Mouse (Mus musculus) small intestine, adult 2 months (tissue): ENCODE data around the gene Golph3. TPM values are rescaled to one million over a fixed set of nuclear protein-coding genes. Genes with fewer than 3 reads are reported as not detected.

Experiments
- H3K27ac ChIP-seq: fragments of 200-500 bp; 2 replicates; pipeline ENCODE4 v1.5.1; 2012; ENCODE audit warnings: low read depth, low read length, control low read depth, inconsistent platforms; ENCODE audit not compliant: insufficient read depth
- H3K27me3 ChIP-seq: fragments of 200-500 bp; 2 replicates; pipeline ENCODE4 v1.6.1; 2012; ENCODE audit warnings: mild to moderate bottlenecking, moderate library complexity, low read length, inconsistent platforms; ENCODE audit not compliant: control insufficient read depth, insufficient read depth
- H3K36me3 ChIP-seq: fragments of 200-500 bp; 2 replicates; pipeline ENCODE4 v1.6.1; 2012; ENCODE audit warnings: mild to moderate bottlenecking, low read length, control low read depth, inconsistent platforms; ENCODE audit not compliant: control insufficient read depth, insufficient read depth
- H3K4me1 ChIP-seq: fragments of 200-500 bp; 2 replicates; pipeline ENCODE4 v1.6.1; 2012; ENCODE audit warnings: low read length, inconsistent platforms, mixed read lengths; ENCODE audit not compliant: control insufficient read depth, insufficient read depth, insufficient read length
- H3K4me3 ChIP-seq: fragments of 200-500 bp; 2 replicates; pipeline ENCODE4 v1.5.1; 2012; ENCODE audit warnings: low read depth, mild to moderate bottlenecking, control low read depth, inconsistent platforms, low read length, moderate library complexity
- CTCF ChIP-seq: fragments of 200-500 bp; IDR thresholded peaks from 2 replicates; pipeline ENCODE4 v1.5.1; 2012; ENCODE audit warnings: low read depth, mild to moderate bottlenecking, control low read depth, inconsistent platforms, low read length, moderate library complexity, mixed read lengths; ENCODE audit not compliant: insufficient replicate concordance, insufficient read length; ENCODE audit errors: extremely low read depth
- POLR2A ChIP-seq: fragments of 200-500 bp; IDR thresholded peaks from 2 replicates; pipeline ENCODE4 v1.6.1; 2012; ENCODE audit warnings: low read depth, mild to moderate bottlenecking, control low read depth, inconsistent platforms, low read length, moderate library complexity
- WGBS: fragments of 180-500 bp; shearing (Covaris S2); methylation state at CpG from one replicate; pipeline ENCODE4 v1.1.7; 2018; 5-methylcytosine and 5-hydroxymethylcytosine counted together
- polyA plus RNA-seq: library from polyadenylated mRNA; depleted of rRNA; stranded (reverse); fragments of >200 nt; gene quantifications from 2 replicates; pipeline ENCODE4 v1.2.3, GENCODE M21; 2012

Gene Golph3
- polyA plus RNA-seq, 1 experiment = 103 TPM

DNA sequence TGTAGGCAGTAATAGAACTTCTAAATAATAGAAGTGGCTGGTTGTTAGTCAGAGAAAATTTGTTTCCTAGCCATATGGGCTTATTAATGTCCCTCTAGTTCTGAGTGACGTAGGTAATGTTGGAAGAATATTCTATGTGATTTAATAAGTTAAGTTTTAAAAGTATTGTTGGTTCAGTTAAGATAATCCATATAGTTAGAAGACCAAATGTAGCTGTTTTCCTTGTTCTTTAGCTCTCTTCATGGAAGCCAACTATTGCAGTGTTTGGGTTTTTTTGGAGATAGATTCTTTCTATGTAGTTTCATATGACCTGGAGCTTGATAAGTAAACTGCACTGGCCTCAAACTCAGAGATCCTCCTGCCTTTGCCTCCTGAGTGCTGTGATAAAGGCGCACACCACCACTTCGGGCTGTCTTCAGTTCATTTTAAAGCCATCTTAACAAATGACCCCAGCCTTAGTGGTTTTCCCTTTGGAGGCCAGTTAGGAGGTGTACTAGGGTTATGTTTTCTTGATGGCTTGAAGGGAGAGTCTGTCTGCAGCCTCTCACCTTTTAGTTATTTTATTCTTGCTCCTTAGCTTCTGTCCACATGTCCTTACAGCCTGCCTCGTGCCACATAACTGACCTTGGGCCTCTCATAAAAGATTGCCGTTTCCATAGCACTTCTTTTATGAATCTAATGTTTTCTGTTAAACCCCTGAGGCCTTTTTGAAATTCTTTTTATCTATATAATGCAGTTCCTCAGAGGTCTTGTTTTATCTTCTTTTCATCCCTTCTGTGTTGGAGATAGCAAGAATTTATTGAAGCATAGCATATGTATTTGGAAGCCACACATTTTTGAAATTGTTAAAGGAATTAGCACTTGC lies 19.5 kb downstream of the Golph3 start:
- Histone ChIP-seq H3K4me1 (0 out of 2 replicates have a peak, but pooled peaks cover 2% of the 10 kb centered on the region), H3K4me3 (no peak overlapping the region), H3K27me3 (no peaks in the 10 kb centered on the region), H3K36me3 (peaks cover 18% of the 10 kb centered on the region), H3K27ac (no peak overlapping the region)
- WGBS = 67% methylated on average over 5 of the region's 5 CpGs
- no peak for TF ChIP-seq CTCF
- no peak for TF ChIP-seq POLR2A

DNA sequence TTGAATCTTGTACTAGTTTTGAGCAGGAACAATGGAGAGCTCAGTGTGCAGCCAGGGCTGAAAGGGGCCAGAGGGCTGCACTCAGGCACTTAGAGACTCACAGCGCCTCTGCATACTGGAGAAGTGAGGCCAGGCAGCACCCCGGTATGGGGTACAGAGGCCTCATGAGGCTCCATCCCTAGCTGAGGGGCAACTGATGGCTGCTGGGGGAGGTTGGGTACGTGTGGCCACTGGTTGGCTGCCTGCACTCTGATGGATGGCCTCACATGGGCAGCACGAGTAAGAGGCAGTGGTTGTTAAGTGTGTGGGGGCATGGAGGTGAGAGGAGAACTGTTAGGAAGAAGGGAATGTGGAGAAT lies 20.1 kb downstream of the Golph3 start:
- H3K36me3 ChIP-seq = peaks cover 20% of the 10 kb centered on the region
- H3K27me3 ChIP-seq = no peaks in the 10 kb centered on the region
- no peak overlapping the region for H3K27ac ChIP-seq
- TF ChIP-seq CTCF (no peak), POLR2A (no peak)
- 79% methylated on average over 4 of the region's 4 CpGs for WGBS
- H3K4me3 ChIP-seq = no peak overlapping the region
- 0 out of 2 replicates have a peak, but pooled peaks cover 2% of the 10 kb centered on the region for H3K4me1 ChIP-seq

DNA sequence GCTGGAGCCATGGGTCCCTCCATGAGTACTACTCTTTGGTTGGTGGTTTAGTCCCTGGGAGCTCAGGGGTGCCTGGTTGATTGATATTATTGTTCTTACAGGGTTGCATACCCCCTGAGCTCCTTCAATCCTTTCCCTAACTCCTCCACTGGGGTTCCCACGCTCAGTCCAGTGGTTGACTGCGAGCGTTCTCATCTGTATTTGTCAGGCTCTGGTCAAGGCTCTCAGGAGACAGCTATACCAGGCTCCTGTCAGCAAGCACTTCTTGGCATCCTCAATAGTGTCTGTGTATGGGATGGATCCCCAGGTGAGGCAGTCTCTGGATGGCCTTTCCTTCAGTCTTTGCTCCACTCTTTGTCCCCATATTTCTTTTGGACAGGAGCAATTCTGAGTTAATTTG lies 25.7 kb downstream of the Golph3 start:
- H3K36me3 ChIP-seq = peaks cover 44% of the 10 kb centered on the region
- H3K27ac ChIP-seq = no peak overlapping the region
- H3K4me3 ChIP-seq = no peak overlapping the region
- TF ChIP-seq CTCF (no peak), POLR2A (no peak)
- WGBS = 96% methylated on average over 3 of the region's 3 CpGs
- H3K4me1 ChIP-seq = no peaks in the 10 kb centered on the region
- H3K27me3 ChIP-seq = no peaks in the 10 kb centered on the region

DNA sequence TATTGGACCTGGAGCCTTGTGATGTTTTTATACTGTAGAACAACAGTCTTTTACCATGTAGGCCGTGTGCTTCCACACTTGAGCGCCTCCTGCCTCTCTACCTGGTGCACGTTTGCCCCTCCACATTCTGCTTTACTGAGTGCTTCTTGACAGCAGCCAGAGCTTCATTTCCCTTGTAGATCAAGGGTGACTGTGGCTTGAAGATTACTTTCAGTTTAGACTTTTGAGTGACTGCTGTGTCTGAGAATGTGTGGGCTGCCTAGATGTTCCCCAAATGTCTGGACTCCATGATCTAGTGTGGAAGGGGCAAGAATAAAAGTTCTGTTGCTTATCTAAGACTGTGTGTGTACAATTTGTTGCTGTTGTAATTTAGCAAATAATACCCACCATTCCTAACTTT lies 27.7 kb downstream of the Golph3 start:
- 88% methylated on average over 3 of the region's 3 CpGs for WGBS
- no peak overlapping the region for H3K27ac ChIP-seq

DNA sequence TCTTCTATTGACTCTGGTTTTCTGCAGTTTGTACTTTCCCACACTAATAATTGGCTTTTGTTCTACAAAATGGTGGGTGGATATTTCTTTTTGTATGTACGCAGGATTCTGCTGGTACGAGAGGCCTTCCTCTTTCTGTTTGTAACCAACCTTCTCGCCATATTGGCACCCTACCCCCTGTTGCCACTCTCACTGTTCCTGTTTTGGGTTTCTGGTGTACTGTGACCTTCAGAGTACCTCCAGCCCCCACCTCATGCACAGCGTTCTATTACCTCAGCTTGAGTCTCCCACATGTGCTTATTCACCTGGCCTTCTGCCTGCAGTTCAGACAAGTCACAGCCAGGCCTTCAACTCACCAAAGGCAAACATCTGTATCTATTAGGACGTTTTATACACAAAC lies 28.6 kb downstream of the Golph3 start:
- TF ChIP-seq POLR2A (no peak), CTCF (no peak)
- WGBS = 72% methylated on average over 5 of the region's 5 CpGs
- Histone ChIP-seq H3K27me3 (no peaks in the 10 kb centered on the region), H3K27ac (no peak overlapping the region), H3K4me3 (no peak overlapping the region), H3K36me3 (peaks cover 48% of the 10 kb centered on the region), H3K4me1 (no peaks in the 10 kb centered on the region)

More for the DNA sequence above, 27.7 kb downstream of the Golph3 start:
- Histone ChIP-seq H3K4me3 (no peak overlapping the region), H3K27me3 (no peaks in the 10 kb centered on the region), H3K36me3 (peaks cover 50% of the 10 kb centered on the region), H3K4me1 (no peaks in the 10 kb centered on the region)
- TF ChIP-seq CTCF (no peak), POLR2A (no peak)

DNA sequence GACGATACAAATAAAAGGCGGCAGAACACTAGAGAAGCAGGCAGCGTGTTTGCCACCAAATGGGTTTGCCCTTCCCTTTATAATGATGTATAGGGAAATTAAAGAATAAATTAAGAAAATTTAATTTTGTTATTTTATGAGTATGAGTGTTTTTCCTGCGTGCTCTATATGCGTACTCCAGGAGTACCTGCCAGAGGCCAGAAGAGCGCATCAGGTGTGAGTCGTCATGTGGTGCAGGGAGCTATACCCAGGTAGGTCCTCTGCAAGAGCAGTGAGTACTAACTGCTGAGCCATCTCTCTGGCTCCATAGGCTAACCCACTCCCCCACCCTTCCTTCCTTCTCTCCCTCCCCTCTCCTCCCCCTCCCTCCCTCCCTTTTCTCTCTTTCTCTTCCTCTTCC lies 30.2 kb downstream of the Golph3 start:
- no peak overlapping the region for H3K27ac ChIP-seq
- H3K4me1 ChIP-seq = no peaks in the 10 kb centered on the region; the same call in 1 of the 2 replicates
- WGBS = 98% methylated on average over 7 of the region's 7 CpGs
- peaks cover 52% of the 10 kb centered on the region for H3K36me3 ChIP-seq
- no peaks in the 10 kb centered on the region for H3K27me3 ChIP-seq
- no peak for TF ChIP-seq POLR2A
- no peak for TF ChIP-seq CTCF
- H3K4me3 ChIP-seq = no peak overlapping the region

DNA sequence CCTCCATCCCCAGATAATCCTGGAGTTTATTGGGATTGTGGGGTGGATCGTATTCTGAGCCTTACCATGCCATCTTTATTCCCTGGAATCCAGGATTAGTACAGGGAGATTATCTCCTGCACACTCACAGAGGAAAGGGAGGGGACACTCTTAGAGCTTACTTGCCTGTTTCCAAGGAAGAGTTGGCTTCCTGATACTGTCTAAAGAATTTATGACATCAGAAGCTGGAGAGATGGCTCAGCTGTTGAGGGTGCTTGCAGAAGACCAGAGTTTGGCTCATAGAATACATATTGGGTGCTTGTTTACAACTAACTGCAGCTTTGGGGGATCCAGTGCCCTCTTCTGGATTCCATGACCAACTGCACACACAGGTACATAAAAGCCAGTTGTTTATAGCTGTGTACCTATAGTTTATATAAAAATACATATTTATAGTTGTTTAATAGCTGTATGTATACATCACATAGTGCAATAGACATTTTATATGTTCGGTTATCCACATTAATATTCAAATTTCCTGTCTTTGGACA lies 33.1 kb downstream of the Golph3 start:
- WGBS = 92% methylated on average over 2 of the region's 2 CpGs
- H3K4me1 ChIP-seq = peaks cover 8% of the 10 kb centered on the region; the same call in 1 of the 2 replicates
- H3K27me3 ChIP-seq = no peaks in the 10 kb centered on the region
- 0 out of 2 replicates have a peak overlapping the region, but pooled peaks have one; percentile 8 for H3K27ac ChIP-seq
- H3K36me3 ChIP-seq = peaks cover 46% of the 10 kb centered on the region
- TF ChIP-seq CTCF = no peak
- TF ChIP-seq POLR2A = no peak
- no peak overlapping the region for H3K4me3 ChIP-seq

DNA sequence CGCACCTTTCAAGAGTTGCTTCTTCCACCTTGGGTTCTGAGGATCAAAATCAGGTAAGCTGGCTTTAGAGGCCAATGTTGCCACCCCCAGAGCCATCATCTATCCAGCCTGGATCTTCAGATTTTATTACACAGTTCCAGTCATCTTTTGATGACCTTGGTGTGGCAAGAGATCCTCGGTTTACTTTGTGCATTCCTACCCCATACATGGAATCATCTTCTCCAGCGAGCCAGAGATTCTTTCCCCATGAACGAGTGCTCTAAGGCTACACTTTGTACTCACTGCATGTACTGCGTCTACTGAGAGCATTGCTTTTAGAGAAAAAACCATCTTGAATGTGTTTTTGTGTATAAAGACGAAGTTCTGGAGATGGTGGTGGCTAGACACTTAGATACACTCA lies 34.0 kb downstream of the Golph3 start:
- Histone ChIP-seq H3K27ac (peak overlapping the region; percentile 71), H3K36me3 (peaks cover 39% of the 10 kb centered on the region), H3K4me1 (peaks cover 8% of the 10 kb centered on the region; the same call in 1 of the 2 replicates), H3K27me3 (no peaks in the 10 kb centered on the region), H3K4me3 (no peak overlapping the region)
- no peak for TF ChIP-seq CTCF
- no peak for TF ChIP-seq POLR2A
- WGBS = 77% methylated on average over 6 of the region's 6 CpGs
